Mouse (Mus musculus) CH12.LX (cell line): ENCODE results near the gene Acsm3. TPM values are rescaled to one million over a fixed set of nuclear protein-coding genes. Genes with fewer than 3 reads are reported as not detected.

ENCODE experiments used
- DNase-seq: peaks from one replicate; pipeline ENCODE4 v3.0.0-alpha.2; 2013; ENCODE audit errors: extremely low read depth
- H3K27ac ChIP-seq: 2 replicates; pipeline ENCODE4 v1.5.1; 2012; ENCODE audit warnings: low read depth, mild to moderate bottlenecking, control low read depth, moderate library complexity; ENCODE audit not compliant: insufficient read depth
- H3K27me3 ChIP-seq: replicated peaks from 2 replicates; pipeline ENCODE3; 2012; ENCODE audit warnings: inconsistent platforms
- H3K36me3 ChIP-seq, 2 experiments: replicated peaks in 1 of 2; 2 replicates each; pipeline versions ENCODE3 to v1.6.1; 2012; ENCODE audit warnings: inconsistent platforms in 1 of 2, low read length in 1 of 2, mild to moderate bottlenecking in 1 of 2, mixed read lengths in 1 of 2, moderate library complexity in 1 of 2; ENCODE audit not compliant: control insufficient read depth in 1 of 2, insufficient read depth in 1 of 2
- H3K4me1 ChIP-seq, 2 experiments: 2 replicates each; pipeline ENCODE4 v1.6.1; 2012; ENCODE audit warnings: inconsistent platforms in 1 of 2, moderate library complexity in 1 of 2; ENCODE audit not compliant: insufficient read depth in 2 of 2, control insufficient read depth in 1 of 2
- H3K4me2 ChIP-seq: 2 replicates; pipeline ENCODE4 v1.6.1; 2012; ENCODE audit warnings: low read depth, mild to moderate bottlenecking, control low read depth; ENCODE audit not compliant: poor library complexity, insufficient read depth, severe bottlenecking
- H3K4me3 ChIP-seq, 3 experiments: fragments of 150-350 bp in 1 of 3; sonication (generic) in 1 of 3; replicated peaks in 1 of 3; 2 replicates each; pipeline versions ENCODE3 to v1.5.1; 2011 to 2012; ENCODE audit warnings: low read depth in 2 of 3, low read length in 2 of 3, mild to moderate bottlenecking in 2 of 3, moderate library complexity in 2 of 3, control low read depth in 1 of 3, improper control_type of control experiment in 1 of 3, inconsistent platforms in 1 of 3, mixed read lengths in 1 of 3; ENCODE audit not compliant: poor library complexity in 1 of 3
- H3K79me2 ChIP-seq: replicated peaks from 2 replicates; pipeline ENCODE4 v1.6.1; 2012; ENCODE audit warnings: mild to moderate bottlenecking, moderate library complexity; ENCODE audit not compliant: control insufficient read depth, poor library complexity, insufficient read depth, severe bottlenecking; ENCODE audit errors: extremely low read depth
- H3K9ac ChIP-seq: 2 replicates; pipeline ENCODE4 v1.6.1; 2012; ENCODE audit warnings: low read depth, mild to moderate bottlenecking, control low read depth, moderate library complexity; ENCODE audit not compliant: insufficient read depth
- H3K9me3 ChIP-seq: replicated peaks from 2 replicates; pipeline ENCODE3; 2012; ENCODE audit warnings: low read length, inconsistent platforms, mixed read lengths
- CHD1 ChIP-seq: IDR thresholded peaks from 2 replicates; pipeline ENCODE4 v1.6.1; 2012; ENCODE audit warnings: low read depth, low read length, improper control_type of control experiment, inconsistent platforms
- CTCF ChIP-seq, 2 experiments: IDR thresholded peaks in 1 of 2; conservative IDR thresholded peaks in 1 of 2; 2 replicates each; pipeline ENCODE4 v1.5.1; 2011 to 2012; ENCODE audit warnings: low read depth in 2 of 2, low read length in 2 of 2, improper control_type of control experiment in 1 of 2, inconsistent platforms in 1 of 2, mild to moderate bottlenecking in 1 of 2, moderate library complexity in 1 of 2
- E2F4 ChIP-seq: IDR thresholded peaks from 2 replicates; pipeline ENCODE4 v1.6.1; 2011; ENCODE audit warnings: low read depth, low read length, improper control_type of control experiment; ENCODE audit not compliant: insufficient replicate concordance
- EP300 ChIP-seq: IDR thresholded peaks from 2 replicates; pipeline ENCODE4 v1.6.1; 2011; ENCODE audit warnings: low read length, improper control_type of control experiment
- IRF4 ChIP-seq: IDR thresholded peaks from 2 replicates; pipeline ENCODE4 v1.6.1; 2014; ENCODE audit warnings: low read depth, mild to moderate bottlenecking, inconsistent platforms, low read length, improper control_type of control experiment
- KAT2A ChIP-seq: IDR thresholded peaks from 2 replicates; pipeline ENCODE4 v1.6.1; 2012; ENCODE audit warnings: low read length, improper control_type of control experiment, inconsistent platforms; ENCODE audit not compliant: insufficient replicate concordance
- MAFK ChIP-seq: IDR thresholded peaks from 2 replicates; pipeline ENCODE4 v1.6.1; 2011; ENCODE audit warnings: low read length, improper control_type of control experiment; ENCODE audit not compliant: insufficient replicate concordance
- MAX ChIP-seq: IDR thresholded peaks from 2 replicates; pipeline ENCODE4 v1.6.1; 2011; ENCODE audit warnings: low read length, improper control_type of control experiment
- MAZ ChIP-seq: IDR thresholded peaks from 2 replicates; pipeline ENCODE4 v1.6.1; 2012; ENCODE audit warnings: low read depth, mild to moderate bottlenecking, inconsistent platforms, low read length, improper control_type of control experiment, moderate library complexity
- MXI1 ChIP-seq: IDR thresholded peaks from 2 replicates; pipeline ENCODE4 v1.6.1; 2011; ENCODE audit warnings: mild to moderate bottlenecking, low read depth, low read length, improper control_type of control experiment
- NRF1 ChIP-seq: IDR thresholded peaks from 2 replicates; pipeline ENCODE4 v1.6.1; 2014; ENCODE audit warnings: low read depth, mild to moderate bottlenecking, inconsistent platforms, low read length, improper control_type of control experiment, moderate library complexity
- POLR2AphosphoS2 ChIP-seq: IDR thresholded peaks from 2 replicates; pipeline ENCODE4 v1.6.1; 2011; ENCODE audit warnings: low read depth, low read length, improper control_type of control experiment
- SMC3 ChIP-seq: IDR thresholded peaks from 2 replicates; pipeline ENCODE4 v1.6.1; 2011; ENCODE audit warnings: low read depth, low read length, improper control_type of control experiment
- USF2 ChIP-seq: conservative IDR thresholded peaks from 2 replicates; pipeline ENCODE4 v1.6.1; 2011; ENCODE audit warnings: low read depth, low read length, improper control_type of control experiment
- ZC3H11A ChIP-seq: IDR thresholded peaks from 2 replicates; pipeline ENCODE4 v1.6.1; 2012; ENCODE audit warnings: low read depth, mild to moderate bottlenecking, inconsistent platforms, low read length, improper control_type of control experiment
- ZKSCAN1 ChIP-seq: IDR thresholded peaks from 2 replicates; pipeline ENCODE4 v1.6.1; 2012; ENCODE audit warnings: low read depth, inconsistent platforms, low read length, improper control_type of control experiment, borderline replicate concordance
- ZMIZ1 ChIP-seq: IDR thresholded peaks from 2 replicates; pipeline ENCODE4 v1.6.1; 2012; ENCODE audit warnings: low read depth, mild to moderate bottlenecking, inconsistent platforms, low read length, improper control_type of control experiment
- ZNF384 ChIP-seq: IDR thresholded peaks from 2 replicates; pipeline ENCODE4 v1.6.1; 2012; ENCODE audit warnings: low read depth, low read length, improper control_type of control experiment, inconsistent platforms
- dilution Hi-C: fragments of 300-500 bp; cut with MboI; formaldehyde crosslinking; loops from 2 replicates; pipeline ENCODE4 v1.14.3; 2020; ENCODE audit warnings: low sequenced_read_pairs; ENCODE audit not compliant: extremely low pct_unique_long_range_greater_than_20kb, extremely low pct_ligation_motif_present
- in situ Hi-C: fragments of 300-500 bp; cut with MboI; formaldehyde crosslinking; loops from 3 replicates; pipeline ENCODE4 v1.14.3; 2019; ENCODE audit warnings: low sequenced_read_pairs, low pct_ligation_motif_present, low pct_unique_long_range_greater_than_20kb, mixed read lengths
- polyA plus RNA-seq: library from polyadenylated mRNA; unstranded; fragments of >175 nt; gene quantifications from 2 replicates; pipeline ENCODE4 v1.2.1, GENCODE M21; 2012; ENCODE audit warnings: low read depth; ENCODE audit not compliant: insufficient read length
- total RNA-seq, 2 experiments: library from RNA; depleted of rRNA; stranded (reverse); fragments of 300-350 nt in 1 of 2; fragments of >200 nt in 1 of 2; gene quantifications; 2 replicates each; pipeline ENCODE4 v1.2.3; 2012 to 2014

Gene Acsm3
- total and polyA plus RNA-seq, 3 experiments = 0.17 to 0.69 TPM; not detected in 1

GRCm38 (mm10) chr7:119769895-119770294 is 9.2 kb downstream of the Acsm3 start:
- dilution Hi-C loops (no loop called here), in situ Hi-C loops (no loop called here)
- H3K79me2 ChIP-seq = no peaks in the 10 kb centered on the region
- no peaks in the 10 kb centered on the region for H3K27me3 ChIP-seq
- DNase-seq = no peak
- H3K4me1 ChIP-seq = no peaks in the 10 kb centered on the region
- TF ChIP-seq MAZ (no peak), ZNF384 (0 out of 2 replicates have a peak, but pooled peaks have one; percentile 7)
- H3K9ac ChIP-seq = no peak overlapping the region
- no peak overlapping the region for H3K27ac ChIP-seq
- H3K4me2 ChIP-seq = no peak overlapping the region
- no peaks in the 10 kb centered on the region for H3K36me3 ChIP-seq
- H3K4me3 ChIP-seq = no peak overlapping the region
- H3K9me3 ChIP-seq = no peaks in the 10 kb centered on the region

GRCm38 (mm10) chr7:119783453-119783852 is 22.7 kb downstream of the Acsm3 start:
- no peaks in the 10 kb centered on the region for H3K79me2 ChIP-seq
- TF ChIP-seq MAX (no peak), E2F4 (no peak), SMC3 (no peak), MAFK (no peak), ZKSCAN1 (no peak), USF2 (no peak), EP300 (no peak), CTCF (conservative IDR thresholded peaks at IDR 0.05 in 1 of 2, IDR thresholded peaks at IDR 0.05 in 1 of 2; ENCODE audit: low read depth in 2 of 2, low read length in 2 of 2) (no peak), IRF4 (no peak), POLR2AphosphoS2 (no peak), MXI1 (no peak), NRF1 (no peak), CHD1 (no peak), ZC3H11A (no peak), KAT2A (no peak), ZMIZ1 (no peak)
- H3K27me3 ChIP-seq = no peaks in the 10 kb centered on the region
- no peaks in the 10 kb centered on the region for H3K4me1 ChIP-seq
- dilution Hi-C loops (no loop called here), in situ Hi-C loops (no loop called here)
- H3K4me3 ChIP-seq = no peak overlapping the region
- H3K4me2 ChIP-seq = no peak overlapping the region
- H3K27ac ChIP-seq = no peak overlapping the region
- DNase-seq = no peak
- H3K36me3 ChIP-seq = peaks cover 23 to 58% of the 10 kb centered on the region in 2 experiments
- no peak overlapping the region for H3K9ac ChIP-seq
- no peaks in the 10 kb centered on the region for H3K9me3 ChIP-seq
